Mouse (Mus musculus) limb, embryonic 11.5 days (tissue): ENCODE results near the gene Acer3. TPM values are rescaled to one million over a fixed set of nuclear protein-coding genes. Genes with fewer than 3 reads are reported as not detected.
A peak's percentile ranks its signal among the peaks of the same experiment; 100 is the strongest.
"Not testable (repeated sequence)": the region's sequence is repeated elsewhere in the genome, so short reads cannot be mapped to it uniquely, and the experiment has no call there.

ENCODE experiments used
- ATAC-seq: fragments of 200-750 bp; cut with Nextera tagmentation; 2 replicates; pipeline ENCODE4 v1.8.0; 2017; ENCODE audit warnings: low read depth; ENCODE audit not compliant: insufficient number of reproducible peaks, low FRiP score, low TSS enrichment
- DNase-seq: peaks from one replicate; pipeline ENCODE4 v3.0.0-alpha.2; 2015; ENCODE audit warnings: low spot score
- H3K27ac ChIP-seq: fragments of 300-500 bp; sonication (generic); replicated peaks from 2 replicates; pipeline ENCODE4 v1.5.1; 2014; ENCODE audit warnings: low read depth, mild to moderate bottlenecking, low read length
- H3K27me3 ChIP-seq: fragments of 300-500 bp; sonication (generic); 2 replicates; pipeline ENCODE4 v1.6.1; 2014; ENCODE audit warnings: mild to moderate bottlenecking, low read length, mixed read lengths; ENCODE audit not compliant: control insufficient read depth, insufficient read depth
- H3K36me3 ChIP-seq: fragments of 300-500 bp; sonication (generic); 2 replicates; pipeline ENCODE4 v1.6.1; 2014; ENCODE audit warnings: mild to moderate bottlenecking, low read length, moderate library complexity, mixed read lengths; ENCODE audit not compliant: control insufficient read depth, insufficient read depth
- H3K4me1 ChIP-seq: fragments of 300-500 bp; sonication (generic); 2 replicates; pipeline ENCODE4 v1.6.1; 2014; ENCODE audit warnings: low read length, mixed read lengths; ENCODE audit not compliant: control insufficient read depth, insufficient read depth
- H3K4me2 ChIP-seq: fragments of 300-500 bp; sonication (generic); 2 replicates; pipeline ENCODE4 v1.6.1; 2014; ENCODE audit warnings: low read depth, mild to moderate bottlenecking, moderate library complexity; ENCODE audit not compliant: severe bottlenecking
- H3K4me3 ChIP-seq: fragments of 300-500 bp; sonication (generic); 2 replicates; pipeline ENCODE4 v1.5.1; 2014; ENCODE audit warnings: low read depth, low read length
- H3K9ac ChIP-seq: fragments of 300-500 bp; sonication (generic); 2 replicates; pipeline ENCODE4 v1.6.1; 2014; ENCODE audit warnings: mild to moderate bottlenecking, low read length
- H3K9me3 ChIP-seq: fragments of 300-500 bp; sonication (generic); 2 replicates; pipeline ENCODE4 v1.6.1; 2016; ENCODE audit warnings: low read length; ENCODE audit not compliant: control insufficient read depth
- WGBS: fragments of 180-500 bp; shearing (Covaris S2); extraction: QIAGEN DNeasy Blood & Tissue Kit; methylation state at CpG from one replicate; pipeline ENCODE4 v1.1.7; 2014; 5-methylcytosine and 5-hydroxymethylcytosine counted together
- polyA plus RNA-seq: library from polyadenylated mRNA; unstranded; fragments of >200 nt; fragmentation: Nextera tagmentation; extraction: Ambion mirVana; gene quantifications from 2 replicates; pipeline ENCODE4 v1.2.1, GENCODE M21; 2014

Gene Acer3
- polyA plus RNA-seq, 1 experiment from 2014 or later = 26.4 TPM

DNA sequence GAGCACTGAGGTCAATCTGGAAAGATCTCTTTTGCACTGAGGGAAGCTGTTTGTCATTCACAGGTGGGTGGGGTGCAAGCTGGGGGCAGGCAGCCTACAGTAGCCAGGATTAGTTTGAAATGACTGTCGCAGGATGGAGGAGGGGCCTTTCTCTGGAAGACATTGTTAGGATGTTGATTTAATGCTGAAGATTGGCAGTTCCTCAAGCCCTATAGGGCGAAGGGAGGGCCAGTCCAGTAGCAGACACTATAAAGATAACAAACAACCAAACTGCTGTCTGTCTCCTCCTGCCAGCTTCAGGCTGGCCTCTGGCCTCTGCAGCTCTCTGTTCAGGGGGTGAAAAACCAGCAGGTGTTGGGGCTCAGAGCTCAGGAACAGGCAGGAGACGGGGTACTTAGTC is 131.3 kb downstream of the Acer3 start:
- Histone ChIP-seq H3K9me3 (no peaks in the 10 kb centered on the region), H3K36me3 (no peaks in the 10 kb centered on the region), H3K4me3 (no peak overlapping the region), H3K27ac (no peak overlapping the region), H3K27me3 (peaks cover 30% of the 10 kb centered on the region), H3K4me1 (peaks cover 11% of the 10 kb centered on the region), H3K4me2 (no peak overlapping the region), H3K9ac (no peak overlapping the region)
- DNase-seq (no peak), ATAC-seq (no peak)
- 35% methylated on average over 3 of the region's 3 CpGs for WGBS

DNA sequence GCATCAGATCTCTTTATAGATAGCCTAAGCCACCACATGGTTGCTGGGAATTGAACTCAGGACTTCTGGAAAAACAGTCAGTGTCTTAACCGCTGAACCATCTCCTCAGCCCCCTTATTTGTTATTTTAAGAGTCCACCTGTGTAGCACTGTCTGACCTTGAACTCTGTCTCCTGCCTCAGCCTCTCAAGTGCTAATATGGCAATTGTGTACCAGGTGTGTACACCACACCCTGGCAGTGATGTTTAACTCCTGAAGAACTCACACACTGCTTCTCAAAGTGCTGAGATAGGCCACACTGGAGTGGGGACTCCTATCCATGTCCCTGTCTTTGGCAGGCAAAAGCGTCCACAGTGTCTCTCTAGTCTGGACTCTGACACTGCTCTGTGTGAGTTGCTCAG is 132.3 kb downstream of the Acer3 start:
- H3K27me3 ChIP-seq = peaks cover 19% of the 10 kb centered on the region
- no peak overlapping the region for H3K9ac ChIP-seq
- ATAC-seq = no peak
- H3K36me3 ChIP-seq = no peaks in the 10 kb centered on the region
- 90% methylated on average over 2 of the region's 2 CpGs for WGBS
- H3K27ac ChIP-seq = no peak overlapping the region
- H3K4me3 ChIP-seq = no peak overlapping the region
- no peaks in the 10 kb centered on the region for H3K9me3 ChIP-seq
- H3K4me1 ChIP-seq = peaks cover 3% of the 10 kb centered on the region
- no peak overlapping the region for H3K4me2 ChIP-seq
- no peak for DNase-seq

DNA sequence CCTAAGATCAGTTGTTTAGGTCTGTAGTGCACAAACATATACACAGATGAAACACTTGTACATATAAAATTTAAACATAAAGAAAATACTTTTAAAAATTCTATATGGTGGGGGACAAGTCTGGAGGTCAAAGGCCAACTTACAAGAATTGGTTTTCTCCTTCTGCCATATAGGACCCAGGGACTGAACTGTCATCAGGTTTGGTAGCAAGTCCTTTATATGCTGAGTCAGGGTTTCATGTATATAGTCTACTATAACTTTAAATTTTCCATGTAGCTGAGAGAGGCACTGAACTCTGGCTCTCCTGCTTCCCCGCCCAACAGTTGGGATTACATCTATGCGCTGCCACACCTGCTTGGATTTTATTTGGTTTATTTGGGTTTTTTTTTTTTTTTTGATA is 132.8 kb downstream of the Acer3 start:
- Histone ChIP-seq H3K4me2 (no peak overlapping the region), H3K27ac (no peak overlapping the region), H3K27me3 (peaks cover 15% of the 10 kb centered on the region), H3K36me3 (no peaks in the 10 kb centered on the region), H3K9ac (no peak overlapping the region), H3K9me3 (no peaks in the 10 kb centered on the region), H3K4me3 (no peak overlapping the region), H3K4me1 (no peaks in the 10 kb centered on the region)
- 94% methylated on average over 2 of the region's 2 CpGs for WGBS
- ATAC-seq = no peak
- no peak for DNase-seq

DNA sequence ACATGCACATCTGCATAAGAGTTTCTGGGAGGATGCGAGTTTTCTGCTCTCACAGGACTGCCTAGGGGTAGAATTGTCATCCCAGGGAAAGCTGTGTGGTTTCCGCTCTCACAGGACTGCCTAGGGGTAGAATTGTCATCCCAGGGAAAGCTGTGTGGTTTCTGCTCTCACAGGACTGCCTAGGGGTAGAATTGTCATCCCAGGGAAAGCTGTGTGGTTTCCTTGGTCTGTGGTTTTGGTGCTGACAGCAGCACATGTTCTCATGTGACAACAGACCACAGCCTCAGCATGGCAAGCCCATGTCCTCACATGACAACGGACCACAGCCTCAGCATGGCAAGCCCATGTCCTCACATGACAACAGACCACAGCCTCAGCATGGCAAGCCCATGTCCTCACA is 133.7 kb downstream of the Acer3 start:
- not testable (repeated sequence) for H3K4me2 ChIP-seq, H3K4me3 ChIP-seq, ATAC-seq, H3K36me3 ChIP-seq, H3K9me3 ChIP-seq, H3K4me1 ChIP-seq, H3K9ac ChIP-seq, H3K27me3 ChIP-seq, H3K27ac ChIP-seq, DNase-seq
- 80% methylated on average over 3 of the region's 3 CpGs for WGBS

DNA sequence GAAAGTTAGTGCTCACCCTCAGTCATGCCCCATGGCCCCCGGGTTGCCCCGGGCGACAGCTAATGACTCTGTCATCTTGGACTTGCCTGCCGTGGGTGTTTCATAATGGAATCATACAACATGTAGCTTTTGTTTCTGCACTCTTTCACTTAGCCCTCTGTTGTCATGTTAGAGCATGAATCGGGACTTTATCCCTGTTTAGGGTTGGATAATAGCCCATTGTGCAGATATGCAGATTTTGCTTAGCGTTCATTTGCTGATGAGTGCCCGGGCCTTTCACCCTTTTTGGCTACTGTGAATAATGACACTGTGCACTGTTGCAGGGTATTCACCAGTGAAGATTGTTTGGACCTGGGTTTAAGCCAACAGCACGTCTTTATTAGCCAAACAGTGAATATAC is 134.4 kb downstream of the Acer3 start:
- 84% methylated on average over 8 of the region's 8 CpGs for WGBS
- H3K4me3 ChIP-seq = no peak overlapping the region
- H3K4me2 ChIP-seq = no peak overlapping the region
- no peaks in the 10 kb centered on the region for H3K27me3 ChIP-seq
- ATAC-seq (no peak), DNase-seq (no peak)
- H3K36me3 ChIP-seq = no peaks in the 10 kb centered on the region
- H3K9me3 ChIP-seq = no peaks in the 10 kb centered on the region
- H3K9ac ChIP-seq = no peak overlapping the region
- H3K27ac ChIP-seq = no peak overlapping the region
- H3K4me1 ChIP-seq = no peaks in the 10 kb centered on the region

DNA sequence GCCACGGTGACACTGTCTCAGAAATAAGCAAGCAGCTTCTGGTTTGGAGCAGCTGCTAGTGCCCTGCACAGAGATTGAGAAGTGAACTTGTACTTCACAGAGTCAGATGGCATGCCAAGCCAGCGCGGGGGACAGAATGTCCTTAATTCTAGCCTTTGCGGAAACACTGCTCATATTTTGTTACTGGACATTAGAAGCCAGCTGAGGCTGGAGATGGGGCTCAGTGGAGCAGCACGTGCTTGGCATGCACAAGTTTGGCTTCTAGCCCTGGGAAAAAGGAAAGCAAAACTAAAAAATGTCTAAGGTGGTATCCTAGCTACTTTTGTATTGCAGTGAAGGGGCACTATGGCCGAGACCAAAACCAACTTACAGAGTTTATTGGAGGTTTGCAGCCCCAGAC is 135.7 kb downstream of the Acer3 start:
- 82% methylated on average over 6 of the region's 6 CpGs for WGBS
- Histone ChIP-seq H3K9ac (no peak overlapping the region), H3K27me3 (no peaks in the 10 kb centered on the region), H3K4me1 (no peaks in the 10 kb centered on the region), H3K4me3 (no peak overlapping the region), H3K27ac (no peak overlapping the region), H3K4me2 (no peak overlapping the region), H3K36me3 (no peaks in the 10 kb centered on the region), H3K9me3 (no peaks in the 10 kb centered on the region)
- ATAC-seq = no peak
- DNase-seq = no peak

DNA sequence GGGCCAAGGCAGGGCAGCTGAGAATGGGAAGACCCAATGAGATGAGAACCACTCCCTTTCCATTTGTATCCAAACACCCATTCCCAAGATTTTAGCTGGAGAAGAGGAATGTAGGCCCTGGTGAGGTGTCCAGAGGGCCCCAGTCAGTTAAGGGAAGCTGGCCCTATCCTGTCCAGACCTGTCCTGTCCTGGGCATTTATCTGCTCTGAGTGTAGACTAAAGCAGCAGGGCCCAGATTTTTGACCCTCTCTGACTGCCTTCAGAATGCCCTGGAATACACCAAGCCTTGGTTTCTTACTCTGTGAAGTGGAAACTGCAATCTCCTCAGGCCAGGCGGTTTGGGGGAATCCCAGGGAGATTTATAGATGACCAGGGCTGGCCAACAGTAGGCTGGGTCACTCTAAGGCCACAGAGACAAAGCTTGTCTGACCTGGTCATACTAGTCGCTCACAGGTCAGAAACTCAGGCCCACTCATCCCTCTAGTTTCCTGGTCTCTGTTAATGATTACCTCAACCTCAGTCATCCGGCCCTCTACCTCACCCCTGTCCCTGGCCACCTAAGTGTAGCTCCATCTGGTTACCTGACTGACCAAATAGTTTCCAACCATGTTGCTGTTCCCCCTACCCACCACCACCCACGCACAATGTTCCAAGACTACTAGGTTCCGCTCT is 142.3 kb downstream of the Acer3 start:
- Histone ChIP-seq H3K4me2 (peak overlapping the region; percentile 79), H3K36me3 (no peaks in the 10 kb centered on the region), H3K9me3 (no peaks in the 10 kb centered on the region), H3K27me3 (no peaks in the 10 kb centered on the region), H3K27ac (no peak overlapping the region), H3K9ac (0 out of 2 replicates have a peak overlapping the region, but pooled peaks have one; percentile 17), H3K4me1 (no peaks in the 10 kb centered on the region; the same call in 1 of the 2 replicates), H3K4me3 (peak overlapping the region; percentile 75)
- ATAC-seq (peak; percentile 40), DNase-seq (no peak)
- 86% methylated on average over 5 of the region's 5 CpGs for WGBS

DNA sequence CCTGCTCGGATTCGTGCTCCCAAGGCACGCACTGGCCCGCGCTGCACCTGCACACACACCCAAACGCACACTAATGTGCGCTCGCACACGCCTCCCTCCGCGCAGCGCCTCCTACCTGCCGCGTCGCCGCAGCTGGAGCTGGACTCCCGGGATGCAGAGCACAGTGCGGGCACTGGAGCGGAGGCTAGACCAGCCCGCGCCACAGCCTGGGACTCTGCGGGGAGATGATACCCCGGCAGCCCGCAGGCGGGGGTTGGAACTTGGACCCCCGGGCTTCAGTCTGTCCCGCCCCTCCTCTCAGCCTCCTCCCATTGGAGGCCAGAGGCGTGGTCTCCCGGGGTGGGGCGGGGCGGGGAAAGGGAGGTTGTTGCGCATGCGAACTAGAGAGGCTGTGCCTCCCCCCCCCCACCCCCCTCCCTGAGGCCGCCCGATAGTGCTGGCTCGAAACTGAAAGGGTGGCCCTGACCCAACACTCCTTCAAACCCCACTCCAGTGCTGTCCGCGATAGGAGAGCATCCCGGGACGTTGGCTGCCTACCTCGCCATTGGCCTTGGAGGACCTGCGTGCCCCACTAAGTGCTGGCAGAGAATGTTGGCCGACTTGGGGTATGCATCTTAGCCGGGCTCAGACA is 143.0 kb downstream of the Acer3 start, which contains the start of gene Capn5:
TSS of gene Capn5 (minus strand) at position 346 of the 631 bp plus-strand sequence.
- 2% methylated on average over 42 of the region's 44 CpGs for WGBS
- no peak within 1 kb of the TSS for H3K27ac ChIP-seq
- peak within 1 kb of the TSS; percentile 75 for H3K4me3 ChIP-seq
- DNase-seq = peak; percentile 82
- no peaks in the 10 kb centered on the region; the same call in 1 of the 2 replicates for H3K4me1 ChIP-seq
- H3K27me3 ChIP-seq = no peaks in the 10 kb centered on the region
- no peaks in the 10 kb centered on the region for H3K9me3 ChIP-seq
- ATAC-seq = peak; percentile 81
- no peaks in the 10 kb centered on the region for H3K36me3 ChIP-seq
- peak within 1 kb of the TSS; percentile 47; the same call in 1 of the 2 replicates for H3K9ac ChIP-seq
- H3K4me2 ChIP-seq = peak within 1 kb of the TSS; percentile 79
